Mouse (Mus musculus) heart, embryonic 12.5 days (tissue): ENCODE data around the gene Cd300lf. TPM values are rescaled to one million over a fixed set of nuclear protein-coding genes. Genes with fewer than 3 reads are reported as not detected.

Source experiments
- ATAC-seq: fragments of 200-750 bp; cut with Nextera tagmentation; 2 replicates; pipeline ENCODE4 v1.8.0; 2017; ENCODE audit warnings: moderate TSS enrichment, moderate library complexity; ENCODE audit not compliant: insufficient number of reproducible peaks, low FRiP score
- H3K27ac ChIP-seq: fragments of 300-500 bp; sonication (generic); 2 replicates; pipeline ENCODE4 v1.5.1; 2016; ENCODE audit warnings: mild to moderate bottlenecking, moderate library complexity; ENCODE audit not compliant: poor library complexity, severe bottlenecking
- H3K27me3 ChIP-seq: fragments of 300-500 bp; sonication (generic); replicated peaks from 2 replicates; pipeline ENCODE4 v1.6.1; 2016; ENCODE audit warnings: mild to moderate bottlenecking, moderate library complexity
- H3K36me3 ChIP-seq: fragments of 300-500 bp; sonication (generic); 2 replicates; pipeline ENCODE4 v1.6.1; 2016; ENCODE audit warnings: mild to moderate bottlenecking, moderate library complexity
- H3K4me1 ChIP-seq: fragments of 300-500 bp; sonication (generic); replicated peaks from 2 replicates; pipeline ENCODE4 v1.6.1; 2016; ENCODE audit warnings: mild to moderate bottlenecking
- H3K4me2 ChIP-seq: fragments of 300-500 bp; sonication (generic); 2 replicates; pipeline ENCODE4 v1.6.1; 2016; ENCODE audit warnings: mild to moderate bottlenecking, moderate library complexity
- H3K4me3 ChIP-seq: fragments of 300-500 bp; sonication (generic); 2 replicates; pipeline ENCODE4 v1.5.1; 2016; ENCODE audit warnings: mild to moderate bottlenecking
- H3K9ac ChIP-seq: fragments of 300-500 bp; sonication (generic); 2 replicates; pipeline ENCODE4 v1.6.1; 2016; ENCODE audit warnings: mild to moderate bottlenecking, moderate library complexity
- H3K9me3 ChIP-seq: fragments of 300-500 bp; sonication (generic); replicated peaks from 2 replicates; pipeline ENCODE4 v1.6.1; 2016; ENCODE audit warnings: mild to moderate bottlenecking, moderate library complexity
- WGBS: fragments of 180-500 bp; shearing (Covaris S2); methylation state at CpG from one replicate; pipeline ENCODE4 v1.1.7; 2016; 5-methylcytosine and 5-hydroxymethylcytosine counted together
- polyA plus RNA-seq: library from polyadenylated mRNA; unstranded; fragments of >200 nt; fragmentation: Nextera tagmentation; extraction: Ambion mirVana; gene quantifications from 2 replicates; pipeline ENCODE4 v1.2.1, GENCODE M21; 2016

Cd300lf gene
- polyA plus RNA-seq, 1 experiment from 2014 or later: 0.09 TPM

GRCm38 (mm10) chr11:115071631-115072294, 62.0 kb downstream of the Cd300lf start:
- 27% methylated on average over 14 of the region's 14 CpGs for WGBS
- Histone ChIP-seq H3K4me2 (peak overlapping the region; percentile 26), H3K4me3 (no peak overlapping the region), H3K4me1 (peaks cover 12% of the 10 kb centered on the region), H3K36me3 (no peaks in the 10 kb centered on the region), H3K27ac (no peak overlapping the region), H3K9me3 (no peaks in the 10 kb centered on the region), H3K9ac (no peak overlapping the region), H3K27me3 (0 out of 2 replicates have a peak, but pooled peaks cover 4% of the 10 kb centered on the region)
- ATAC-seq: no peak

- H3K4me2 ChIP-seq: peak overlapping the region; percentile 26
- no peak for ATAC-seq
- H3K4me1 ChIP-seq: peaks cover 12% of the 10 kb centered on the region
- no peaks in the 10 kb centered on the region for H3K9me3 ChIP-seq
- no peaks in the 10 kb centered on the region for H3K36me3 ChIP-seq
- H3K4me3 ChIP-seq: no peak overlapping the region
- no peak overlapping the region for H3K9ac ChIP-seq
- 0 out of 2 replicates have a peak, but pooled peaks cover 4% of the 10 kb centered on the region for H3K27me3 ChIP-seq
- 14% methylated on average over 9 of the region's 9 CpGs for WGBS
- no peak overlapping the region for H3K27ac ChIP-seq
Observed at GRCm38 (mm10) chr11:115071015-115071551, 62.7 kb downstream of the Cd300lf start.

- Histone ChIP-seq H3K36me3 (no peaks in the 10 kb centered on the region), H3K27ac (no peak overlapping the region), H3K4me2 (no peak overlapping the region), H3K9me3 (no peaks in the 10 kb centered on the region), H3K27me3 (0 out of 2 replicates have a peak, but pooled peaks cover 4% of the 10 kb centered on the region), H3K9ac (no peak overlapping the region), H3K4me3 (no peak overlapping the region), H3K4me1 (peaks cover 8% of the 10 kb centered on the region; the same call in 1 of the 2 replicates)
- 59% methylated on average over 6 of the region's 6 CpGs for WGBS
- ATAC-seq: no peak
Observed at GRCm38 (mm10) chr11:115066768-115067167, 67.0 kb downstream of the Cd300lf start.

Other genes with a start within 250 kb of the Cd300lf start
- gene Cd300a, start 244.0 kb downstream of the Cd300lf start, polyA plus RNA-seq: 0.40 and 0.41 TPM in 2 replicates
- gene Cd300lb, start 199.6 kb downstream of the Cd300lf start, polyA plus RNA-seq: 0.89 and 0.98 TPM in 2 replicates
- gene Cd300c, start 164.8 kb downstream of the Cd300lf start, polyA plus RNA-seq: not detected in 2 replicates
- gene Cd300ld, start 144.1 kb downstream of the Cd300lf start, polyA plus RNA-seq: not detected in 2 replicates
- gene Cd300c2, start 132.1 kb downstream of the Cd300lf start, polyA plus RNA-seq: 0.42 and 0.87 TPM in 2 replicates
- not detected in 2 replicates for gene Cd300ld2, start 117.8 kb downstream of the Cd300lf start, polyA plus RNA-seq
- not detected in 2 replicates for gene Cd300ld4, start 107.0 kb downstream of the Cd300lf start, polyA plus RNA-seq
- not detected in 2 replicates for gene Cd300ld5, start 96.2 kb downstream of the Cd300lf start, polyA plus RNA-seq
- gene Cd300ld3, start 85.6 kb downstream of the Cd300lf start, polyA plus RNA-seq: not detected in 2 replicates
- gene Cd300e, start 71.8 kb downstream of the Cd300lf start, polyA plus RNA-seq: not detected in 2 replicates
- 1.8 TPM in 2 replicates for gene Rab37, start 42.6 kb downstream of the Cd300lf start, polyA plus RNA-seq
- gene Slc9a3r1, start 29.3 kb upstream of the Cd300lf start, polyA plus RNA-seq: 21.0 and 22.2 TPM in 2 replicates
- 8.4 TPM in 2 replicates for gene Tmem104, start 53.5 kb upstream of the Cd300lf start, polyA plus RNA-seq
- 13.1 and 13.3 TPM in 2 replicates for gene Nat9, start 53.9 kb upstream of the Cd300lf start, polyA plus RNA-seq
- gene Grin2c, start 133.3 kb upstream of the Cd300lf start, polyA plus RNA-seq: 0.15 and 0.21 TPM in 2 replicates
- 11.3 and 12.3 TPM in 2 replicates for gene Fdxr, start 143.1 kb upstream of the Cd300lf start, polyA plus RNA-seq
- gene Fads6, start 163.7 kb upstream of the Cd300lf start, polyA plus RNA-seq: 0.51 and 0.86 TPM in 2 replicates
- gene Otop2, start 173.2 kb upstream of the Cd300lf start, polyA plus RNA-seq: not detected in 2 replicates
- gene Ush1g, start 188.0 kb upstream of the Cd300lf start, polyA plus RNA-seq: 0.06 and 0.08 TPM in 2 replicates
- gene Otop3, start 200.7 kb upstream of the Cd300lf start, polyA plus RNA-seq: not detected in 2 replicates
- 6.0 and 7.4 TPM in 2 replicates for gene Hid1, start 233.8 kb upstream of the Cd300lf start, polyA plus RNA-seq
- 9.0 and 9.5 TPM in 2 replicates for gene Cdr2l, start 247.9 kb upstream of the Cd300lf start, polyA plus RNA-seq